Mouse (Mus musculus): ENCODE measurements around the gene Nanos1. TPM values are rescaled to one million over a fixed set of nuclear protein-coding genes. Genes with fewer than 3 reads are reported as not detected.

The Nanos1 gene
- total and polyA plus RNA-seq, 3 experiments: 1.2 to 3.2 (median 1.3) TPM

- TF ChIP-seq JUND (conservative IDR thresholded peaks at IDR 0.05; ENCODE audit: low read depth, low read length) (0 out of 2 replicates have a peak, but pooled peaks have one; percentile 12), PAX5 (IDR thresholded peaks at IDR 0.05; ENCODE audit: low read length) (no peak), CHD2 (IDR thresholded peaks at IDR 0.05; ENCODE audit: low read length) (0 out of 2 replicates have a peak, but pooled peaks have one; percentile 7), RAD21 (IDR thresholded peaks at IDR 0.05; ENCODE audit: low read depth, low read length) (no peak), MYC (IDR thresholded peaks at IDR 0.05; ENCODE audit: low read depth, low read length) (peak; percentile 99), USF2 (conservative IDR thresholded peaks at IDR 0.05; ENCODE audit: low read depth, low read length) (peak; percentile 79), CHD1 (IDR thresholded peaks at IDR 0.05; ENCODE audit: low read depth, low read length) (no peak), POLR2AphosphoS2 (IDR thresholded peaks at IDR 0.05; ENCODE audit: low read depth, low read length) (0 out of 2 replicates have a peak, but pooled peaks have one; percentile 77), MEF2A (IDR thresholded peaks at IDR 0.05; ENCODE audit: borderline replicate concordance, low read depth, low read length) (peak; percentile 63), UBTF (IDR thresholded peaks at IDR 0.05; ENCODE audit: low read depth, low read length) (no peak)
These were observed 34.9 kb downstream of the Nanos1 start, which contains the start of gene Eif3a (continued) for GRCm38 (mm10) chr19:60790551-60791161.

DNA sequence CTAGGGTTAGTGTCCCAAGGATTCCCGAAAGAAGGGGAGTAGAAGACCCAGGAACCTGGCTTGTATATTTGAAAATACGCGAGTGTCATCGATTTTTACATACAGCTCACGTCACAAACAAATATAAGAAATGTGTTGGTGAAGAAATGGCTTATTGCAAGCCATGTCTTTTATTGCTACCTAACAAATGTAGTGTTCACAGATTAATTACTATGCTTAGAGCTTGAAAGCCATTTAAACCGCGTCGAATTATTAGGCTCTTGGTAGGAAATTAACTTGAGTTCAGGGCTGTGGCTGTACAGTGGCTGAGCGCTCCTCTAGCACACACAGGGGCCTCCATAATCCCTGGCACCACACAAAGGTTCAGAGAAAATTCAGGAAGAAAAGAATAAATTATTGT is 35.4 kb downstream of the Nanos1 start:
- dilution Hi-C loops (cut with MboI; ENCODE audit: extremely low pct_ligation_motif_present, extremely low pct_unique_long_range_greater_than_20kb, low sequenced_read_pairs) (no loop called here), in situ Hi-C loops (cut with MboI; ENCODE audit: low pct_ligation_motif_present, low pct_unique_long_range_greater_than_20kb, low sequenced_read_pairs) (no loop called here)
- TF ChIP-seq USF2 (conservative IDR thresholded peaks at IDR 0.05; ENCODE audit: low read depth, low read length) (no peak), EP300 (IDR thresholded peaks at IDR 0.05; ENCODE audit: low read length) (no peak), IRF4 (IDR thresholded peaks at IDR 0.05; ENCODE audit: low read depth, low read length) (no peak), CTCF (conservative IDR thresholded peaks at IDR 0.05 in 1 of 2, IDR thresholded peaks at IDR 0.05 in 1 of 2; ENCODE audit: low read depth in 2 of 2, low read length in 2 of 2) (no peak), MYC (IDR thresholded peaks at IDR 0.05; ENCODE audit: low read depth, low read length) (no peak), JUN (IDR thresholded peaks at IDR 0.05; ENCODE audit: insufficient read depth, low read depth, low read length) (no peak), SIN3A (IDR thresholded peaks at IDR 0.05; ENCODE audit: low read length) (no peak), ZKSCAN1 (IDR thresholded peaks at IDR 0.05; ENCODE audit: borderline replicate concordance, low read depth, low read length) (no peak), MXI1 (IDR thresholded peaks at IDR 0.05; ENCODE audit: low read depth, low read length) (no peak), E2F4 (IDR thresholded peaks at IDR 0.05; ENCODE audit: insufficient replicate concordance, low read depth, low read length) (no peak), CHD2 (IDR thresholded peaks at IDR 0.05; ENCODE audit: low read length) (0 out of 2 replicates have a peak, but pooled peaks have one; percentile 6), MAFK (IDR thresholded peaks at IDR 0.05; ENCODE audit: insufficient replicate concordance, low read length) (0 out of 2 replicates have a peak, but pooled peaks have one; percentile 1), CHD1 (IDR thresholded peaks at IDR 0.05; ENCODE audit: low read depth, low read length) (no peak), POLR2A (IDR thresholded peaks at IDR 0.05; ENCODE audit: low read depth, low read length) (no peak), KAT2A (IDR thresholded peaks at IDR 0.05; ENCODE audit: insufficient replicate concordance, low read length) (no peak), ELF1 (IDR thresholded peaks at IDR 0.05; ENCODE audit: low read depth, low read length) (no peak), SMC3 (IDR thresholded peaks at IDR 0.05; ENCODE audit: low read depth, low read length) (no peak), ETS1 (conservative IDR thresholded peaks at IDR 0.05; ENCODE audit: low read depth, low read length) (no peak), POLR2AphosphoS2 (IDR thresholded peaks at IDR 0.05; ENCODE audit: low read depth, low read length) (no peak), UBTF (IDR thresholded peaks at IDR 0.05; ENCODE audit: low read depth, low read length) (no peak), USF1 (IDR thresholded peaks at IDR 0.05; ENCODE audit: low read depth, low read length) (no peak), JUND (conservative IDR thresholded peaks at IDR 0.05; ENCODE audit: low read depth, low read length) (0 out of 2 replicates have a peak, but pooled peaks have one; percentile 5), GABPA (IDR thresholded peaks at IDR 0.05; ENCODE audit: insufficient replicate concordance, low read depth, low read length) (no peak), MAX (IDR thresholded peaks at IDR 0.05; ENCODE audit: low read length) (no peak), MAZ (IDR thresholded peaks at IDR 0.05; ENCODE audit: low read depth, low read length) (peak; percentile 6; the same call in 1 of the 2 replicates), MEF2A (IDR thresholded peaks at IDR 0.05; ENCODE audit: borderline replicate concordance, low read depth, low read length) (no peak), ZNF384 (IDR thresholded peaks at IDR 0.05; ENCODE audit: low read depth, low read length) (no peak)
- H3K27ac ChIP-seq (ENCODE audit: insufficient read depth, low read depth): peak overlapping the region; percentile 95
- peaks cover 0 to 20% of the 10 kb centered on the region in 2 experiments; a peak in 2 of 4 replicates for H3K4me1 ChIP-seq (ENCODE audit: control insufficient read depth in 1 of 2, insufficient read depth in 2 of 2)
- peaks cover 0 to 5% of the 10 kb centered on the region in 2 experiments for H3K36me3 ChIP-seq (replicated peaks in 1 of 2; ENCODE audit: control insufficient read depth in 1 of 2, insufficient read depth in 1 of 2, low read length in 1 of 2)
- peak overlapping the region; percentile 75 for H3K9ac ChIP-seq (ENCODE audit: insufficient read depth, low read depth)
- no peaks in the 10 kb centered on the region for H3K9me3 ChIP-seq (replicated peaks; ENCODE audit: low read length)
- DNase-seq (ENCODE audit: extremely low read depth): no peak
- peaks cover 33% of the 10 kb centered on the region for H3K79me2 ChIP-seq (replicated peaks; ENCODE audit: control insufficient read depth, extremely low read depth, insufficient read depth, poor library complexity, severe bottlenecking)
- H3K4me3 ChIP-seq (replicated peaks in 1 of 3; ENCODE audit: low read depth in 2 of 3, low read length in 2 of 3, poor library complexity in 1 of 3): peak overlapping the region; percentile 77 to 96 (median 92)
- H3K4me2 ChIP-seq (ENCODE audit: insufficient read depth, low read depth, poor library complexity, severe bottlenecking): peak overlapping the region; percentile 90
- H3K27me3 ChIP-seq (replicated peaks): no peaks in the 10 kb centered on the region

Measured in CH12.LX (cell line).